Mouse (Mus musculus) urinary bladder, postnatal 10 days (tissue): Measurements from ENCODE around the gene Hsp90ab1.

Experiments
- DNase-seq: peaks from one replicate; pipeline ENCODE4 v3.0.0; 2022; ENCODE audit warnings: low spot score

Hsp90ab1 gene

GRCm38 (mm10) chr17:45573087-45573779, at the start of gene Hsp90ab1:
Gene Hsp90ab1 (minus strand): TSS chr17:45573271.
- peak; percentile 98 for DNase-seq

- no peak for DNase-seq
Observed at GRCm38 (mm10) chr17:45619386-45620256, 46.5 kb upstream of the Hsp90ab1 start.

GRCm38 (mm10) chr17:45618941-45619385, 45.9 kb upstream of the Hsp90ab1 start:
- DNase-seq = no peak

DNA sequence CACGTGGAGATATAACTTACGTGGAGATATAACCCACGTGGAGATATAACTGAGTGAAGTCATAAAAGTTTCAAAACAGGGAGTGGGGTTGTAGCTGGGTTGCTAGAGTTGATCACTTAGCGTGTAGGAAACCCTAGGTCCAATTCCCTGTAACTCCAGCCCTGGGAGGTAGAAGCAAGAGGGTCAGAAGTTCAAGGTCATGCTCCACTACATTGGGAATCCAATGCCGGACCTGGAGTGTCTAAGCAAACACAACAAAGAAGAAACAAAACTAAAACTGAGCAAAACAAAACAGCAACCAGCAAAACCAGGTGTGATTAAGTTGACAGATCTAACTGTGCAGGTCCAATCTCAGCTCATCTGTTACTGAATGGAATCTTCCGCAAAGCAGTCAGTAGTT, 44.6 kb upstream of the Hsp90ab1 start:
- no peak for DNase-seq

DNA sequence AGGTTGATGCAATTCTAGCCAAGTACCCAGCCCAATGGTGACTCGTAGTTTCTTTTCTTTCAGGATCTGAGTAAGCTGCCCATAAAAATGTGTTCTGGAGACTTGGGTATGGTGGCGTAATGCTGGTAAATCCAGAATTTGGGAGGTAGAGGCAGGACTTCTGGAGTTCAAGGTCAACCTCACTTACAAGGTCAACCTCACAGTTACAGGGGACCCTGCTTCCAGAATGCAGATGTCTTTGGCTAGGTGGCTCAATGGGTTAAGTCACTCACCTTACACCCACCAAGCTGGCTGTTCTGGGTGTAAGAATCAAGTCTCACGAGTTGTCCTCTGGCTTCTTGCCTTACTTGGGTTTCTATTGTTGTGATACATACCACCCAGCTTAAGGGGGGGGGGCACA, 43.6 kb upstream of the Hsp90ab1 start:
- DNase-seq = no peak

DNA sequence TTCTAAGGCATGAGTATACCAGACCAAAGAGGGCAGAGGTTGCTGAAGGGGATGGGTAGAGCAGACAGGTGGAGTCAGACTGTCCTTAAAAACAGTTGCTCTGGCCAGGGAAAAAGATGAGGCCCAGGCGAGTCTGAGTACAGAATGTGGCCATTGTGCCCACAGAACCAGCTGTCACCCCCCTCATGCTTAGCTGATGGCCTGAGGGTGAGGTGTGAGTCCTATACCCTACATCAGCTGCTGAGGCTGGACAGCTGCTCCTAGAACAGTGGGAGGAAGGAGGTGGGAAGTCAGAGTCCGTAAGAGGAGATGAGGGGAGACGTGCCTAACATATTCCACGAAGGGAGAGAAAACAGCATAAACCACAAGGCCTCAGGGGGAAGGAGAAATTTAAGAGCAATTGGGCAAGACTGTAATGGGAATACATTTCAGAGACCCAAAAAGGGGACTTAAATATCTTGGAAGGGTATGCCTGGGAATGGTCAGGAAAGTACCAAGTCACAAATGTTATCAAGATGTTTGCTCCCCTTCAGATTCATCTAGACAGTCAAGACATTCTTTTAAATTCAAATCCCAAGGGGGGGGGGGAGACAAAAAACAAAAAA, 43.1 kb upstream of the Hsp90ab1 start:
- no peak for DNase-seq

- no peak for DNase-seq
Observed at GRCm38 (mm10) chr17:45612921-45613320, 39.9 kb upstream of the Hsp90ab1 start.

- no peak for DNase-seq
Observed at GRCm38 (mm10) chr17:45612008-45612407, 38.9 kb upstream of the Hsp90ab1 start.

DNA sequence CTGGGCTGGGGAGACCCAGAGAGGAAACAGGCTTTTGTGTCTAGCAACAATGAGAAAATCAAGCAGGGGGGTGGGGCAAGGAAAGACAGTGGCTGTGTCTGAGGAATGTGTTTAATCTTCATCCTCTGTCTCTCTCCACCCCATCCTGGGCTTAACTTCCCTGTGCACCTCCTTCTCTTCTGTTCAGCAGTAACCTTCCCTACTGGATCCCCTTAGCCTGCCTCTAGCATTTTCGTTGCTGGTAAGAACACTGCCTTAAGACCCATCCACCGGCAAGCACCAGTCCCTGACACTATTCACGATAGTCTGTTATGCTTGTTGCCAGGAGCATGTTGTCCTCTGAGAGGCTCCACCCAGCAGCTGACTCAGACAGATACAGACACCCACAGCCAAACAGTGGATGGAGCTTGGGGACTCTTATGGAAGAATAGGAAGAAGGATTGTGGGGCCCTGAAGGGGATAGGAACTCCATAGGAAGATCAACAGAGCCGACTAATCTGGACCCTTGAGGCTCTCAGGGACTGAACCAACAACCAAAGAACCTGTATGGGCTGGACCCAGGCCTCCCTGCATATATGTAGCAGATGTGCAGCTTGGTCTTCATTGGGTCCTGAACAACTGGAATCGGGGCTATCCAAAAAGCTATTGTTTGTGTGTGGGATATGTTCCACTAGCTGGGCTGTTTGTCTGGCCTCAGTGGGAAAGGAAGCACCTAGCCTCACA, 37.2 kb upstream of the Hsp90ab1 start:
- no peak for DNase-seq

DNA sequence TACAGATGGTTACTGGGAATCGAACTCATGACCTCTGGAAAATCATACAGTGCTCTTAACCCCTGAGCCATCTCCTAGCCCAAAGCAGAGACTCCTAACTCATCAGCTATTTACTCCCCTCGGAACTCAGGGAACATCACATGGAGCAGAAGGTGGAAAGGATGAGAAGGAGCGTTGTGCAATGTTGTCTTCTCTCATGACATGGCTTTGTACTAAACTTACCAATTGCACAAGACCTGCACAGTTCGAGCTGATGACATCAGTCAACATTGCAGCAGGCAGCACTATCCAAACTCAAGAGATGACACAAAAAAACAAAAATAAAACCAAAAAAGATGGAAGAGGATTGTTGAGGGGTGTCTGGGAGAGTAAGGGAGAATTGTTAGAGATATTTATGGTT, 35.3 kb upstream of the Hsp90ab1 start:
- DNase-seq = no peak

GRCm38 (mm10) chr17:45606992-45607879, 34.2 kb upstream of the Hsp90ab1 start:
- no peak for DNase-seq

- no peak for DNase-seq
Observed at GRCm38 (mm10) chr17:45602984-45603383, 29.9 kb upstream of the Hsp90ab1 start.

DNA sequence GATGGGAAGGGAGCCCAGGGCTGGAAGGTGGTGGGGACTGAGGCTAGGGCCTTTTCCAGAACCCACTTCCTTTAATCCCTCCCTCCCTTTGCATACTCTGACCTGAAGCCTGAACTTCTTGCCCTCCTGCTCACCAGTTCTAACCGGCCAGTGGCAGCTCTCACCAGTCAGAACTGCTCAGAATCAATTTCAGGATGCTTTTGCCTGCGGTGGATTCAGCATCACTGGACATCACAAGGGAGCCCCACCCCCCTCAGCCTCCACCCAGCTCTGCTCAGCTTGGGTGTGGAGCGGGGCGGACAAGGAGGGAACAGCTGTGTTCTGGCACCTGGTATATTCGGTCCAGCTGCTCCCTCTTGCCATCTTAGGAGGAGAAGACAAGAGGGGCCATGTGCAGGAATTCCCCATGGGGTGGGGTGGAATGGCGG, 28.8 kb upstream of the Hsp90ab1 start, which contains the start of gene Mymx:
TSS of gene Mymx (minus strand) at position 226 of the 428 bp plus-strand sequence.
- no peak for DNase-seq

- DNase-seq = no peak
Observed at GRCm38 (mm10) chr17:45601325-45601724, 28.3 kb upstream of the Hsp90ab1 start.

GRCm38 (mm10) chr17:45600267-45600666, 27.2 kb upstream of the Hsp90ab1 start:
- no peak for DNase-seq

- no peak for DNase-seq
Observed at GRCm38 (mm10) chr17:45599446-45600242, 26.6 kb upstream of the Hsp90ab1 start, which contains the start of gene Slc29a1. Gene Slc29a1 (minus strand): TSS chr17:45599606.

DNA sequence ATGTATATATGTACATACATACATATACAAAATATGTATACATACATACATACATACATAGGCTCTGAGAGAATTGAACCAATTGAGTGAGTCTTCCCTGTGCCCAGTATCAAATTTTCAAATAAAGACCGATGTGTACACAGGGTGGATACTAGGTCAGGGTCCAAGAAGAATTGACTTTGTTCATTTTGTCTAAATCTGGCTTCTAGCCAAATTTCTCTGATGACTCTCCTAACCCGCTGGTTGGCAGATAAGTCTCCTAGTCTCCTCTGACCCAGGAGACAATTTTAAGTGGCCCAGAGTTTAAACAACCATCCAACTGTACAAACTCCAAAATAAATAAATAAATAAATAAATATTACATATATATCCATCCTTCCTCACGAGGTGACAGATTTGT, 25.8 kb upstream of the Hsp90ab1 start:
- DNase-seq = no peak

GRCm38 (mm10) chr17:45598376-45598775, 25.3 kb upstream of the Hsp90ab1 start:
- DNase-seq = no peak

- DNase-seq = no peak
Observed at GRCm38 (mm10) chr17:45597787-45598186, 24.7 kb upstream of the Hsp90ab1 start.
